Mouse (Mus musculus) CD4-positive, CD25-positive, alpha-beta regulatory T cell, adult 2 months (primary cell): ENCODE data around the gene Ripply1.
"Not testable (repeated sequence)": the region's sequence is repeated elsewhere in the genome, so short reads cannot be mapped to it uniquely, and the experiment has no call there.

Experiments
- DNase-seq: peaks from one replicate; pipeline ENCODE4 v3.0.0-alpha.2; 2012; ENCODE audit warnings: low read depth, low spot score

Gene Ripply1

DNA sequence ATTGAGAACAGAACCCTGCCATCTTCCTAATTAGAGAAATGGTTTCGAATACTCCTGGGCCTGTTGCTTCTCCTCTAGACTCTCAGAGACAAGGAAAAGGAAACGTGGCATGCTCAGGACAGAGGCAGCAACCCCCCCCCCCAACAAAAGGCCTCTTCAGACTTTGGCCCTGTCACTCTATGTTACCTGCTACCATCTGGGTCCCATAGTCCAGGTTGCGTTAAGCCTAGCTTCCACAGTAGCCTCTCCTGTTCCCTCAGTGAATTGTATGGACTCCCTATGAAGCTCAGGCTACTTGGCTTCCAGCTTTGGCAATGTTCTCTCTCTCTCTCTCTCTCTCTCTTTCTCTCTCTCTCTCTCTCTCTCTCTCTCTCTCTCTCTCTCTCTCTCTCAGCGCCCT lies 590 bp downstream of the Ripply1 start:
- no peak for DNase-seq

DNA sequence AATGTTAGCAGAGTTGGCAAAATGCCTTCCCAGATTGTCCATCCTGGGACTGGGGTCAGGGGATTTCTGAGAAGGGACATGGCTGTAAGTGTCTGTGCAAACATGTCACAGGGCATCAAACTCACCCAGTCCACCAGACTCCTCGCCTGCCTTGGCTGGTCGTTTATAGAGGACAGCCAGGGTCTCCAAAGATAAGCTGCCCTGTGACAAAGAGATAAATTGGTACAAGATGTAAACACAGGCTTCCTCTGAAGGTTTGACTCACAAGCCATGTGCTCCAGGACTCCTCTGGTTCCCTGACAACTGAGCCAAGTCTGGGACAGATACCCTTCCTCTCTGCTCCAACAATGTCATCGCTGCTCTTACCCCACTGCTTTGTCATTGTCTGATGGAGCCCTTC lies 1.2 kb downstream of the Ripply1 start:
- no peak for DNase-seq

- DNase-seq, result no peak
These were observed 2.8 kb downstream of the Ripply1 start for GRCm38 (mm10) chrX:139779401-139779800.

DNA sequence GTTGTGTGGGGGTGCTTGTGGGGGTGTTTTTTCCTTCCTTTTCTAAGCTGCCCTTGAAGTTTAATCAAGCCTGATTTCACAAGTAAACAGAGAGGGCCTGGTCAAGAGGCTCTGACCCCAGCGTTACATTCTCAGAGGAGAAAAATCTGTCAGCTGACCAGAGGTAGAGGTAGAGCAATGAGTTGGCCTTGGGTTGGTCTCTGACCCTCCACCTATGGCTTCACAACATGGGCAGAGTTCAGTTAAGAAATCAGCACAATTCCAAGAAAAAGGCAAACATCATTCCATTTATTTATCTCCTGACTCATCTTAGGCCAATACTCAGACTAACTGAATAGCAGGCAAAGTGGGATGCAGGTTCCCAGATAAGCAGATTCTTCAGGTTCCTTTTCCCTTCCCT lies 3.3 kb downstream of the Ripply1 start:
- no peak for DNase-seq

DNA sequence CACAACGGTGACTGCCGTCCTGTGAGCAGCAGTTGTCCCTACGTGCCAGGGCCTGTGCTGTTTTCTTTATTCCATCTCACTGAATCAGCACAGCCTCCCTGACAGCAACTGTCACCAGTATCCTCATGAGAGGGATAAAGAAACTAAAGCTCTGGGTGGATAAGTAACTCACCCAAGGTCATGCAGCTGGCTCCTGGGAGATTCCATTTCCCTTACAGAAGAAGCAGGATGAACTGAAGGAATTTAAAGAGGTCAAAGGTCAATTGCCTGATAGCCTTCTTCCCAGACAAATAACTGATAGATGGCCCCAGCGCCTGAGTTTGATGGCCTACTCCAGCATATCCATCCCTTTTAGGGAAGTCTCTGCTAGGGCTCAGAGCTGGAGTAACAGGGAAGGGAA lies 4.8 kb downstream of the Ripply1 start:
- DNase-seq, result no peak

DNA sequence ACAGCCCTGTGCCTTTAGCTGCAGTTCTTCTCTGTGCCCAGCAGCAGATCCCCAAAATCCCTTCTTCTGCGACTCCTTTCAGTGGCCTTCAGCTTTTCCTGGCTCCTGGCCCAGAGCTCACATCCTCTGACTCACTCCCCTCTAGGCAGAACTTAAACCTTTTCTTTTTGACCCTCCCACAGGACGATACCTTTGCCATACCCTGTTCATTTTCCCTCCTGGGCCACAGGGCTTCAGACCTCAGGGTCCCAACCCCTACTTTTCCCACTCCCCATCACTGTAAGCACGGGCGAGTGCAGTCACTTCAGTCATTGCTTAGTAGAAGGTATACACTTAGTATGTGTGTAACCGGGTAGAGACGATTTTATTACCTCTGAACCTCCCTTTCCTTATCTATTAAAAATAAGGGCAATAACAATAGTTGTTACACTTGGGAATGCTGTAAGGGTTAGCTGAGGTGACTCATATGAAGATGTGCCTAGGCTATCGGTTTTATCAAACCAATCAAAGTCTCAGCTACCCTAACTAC lies 7.0 kb downstream of the Ripply1 start:
- DNase-seq, result no peak

GRCm38 (mm10) chrX:139774309-139775083 lies 7.7 kb downstream of the Ripply1 start:
- peak; percentile 63 for DNase-seq

GRCm38 (mm10) chrX:139769975-139770637 lies 12.0 kb downstream of the Ripply1 start:
- no peak for DNase-seq

- DNase-seq, result peak; percentile 51
These were observed 19.6 kb downstream of the Ripply1 start for GRCm38 (mm10) chrX:139762546-139762945.

GRCm38 (mm10) chrX:139758634-139759033 lies 23.5 kb downstream of the Ripply1 start:
- DNase-seq, result not testable (repeated sequence)

DNA sequence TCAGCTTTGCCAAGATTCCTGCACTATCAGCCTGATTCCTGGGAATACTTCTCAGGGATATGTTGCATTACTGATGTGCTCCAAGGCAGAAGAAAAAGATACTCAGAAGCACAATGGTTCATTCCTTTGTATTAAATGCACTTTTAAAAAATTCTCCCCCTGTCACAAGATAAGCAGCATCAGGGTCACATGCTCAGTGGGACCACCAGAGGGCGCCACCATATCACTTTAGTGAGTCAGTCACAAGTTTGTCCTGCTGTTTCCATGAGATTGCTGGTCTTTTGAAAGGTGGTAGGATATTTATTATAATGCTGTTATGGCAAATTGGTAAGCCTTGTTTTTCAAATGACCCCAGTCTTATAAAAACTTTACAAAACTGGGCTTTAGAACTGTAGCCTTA lies 30.3 kb downstream of the Ripply1 start:
- DNase-seq, result peak; percentile 65

DNA sequence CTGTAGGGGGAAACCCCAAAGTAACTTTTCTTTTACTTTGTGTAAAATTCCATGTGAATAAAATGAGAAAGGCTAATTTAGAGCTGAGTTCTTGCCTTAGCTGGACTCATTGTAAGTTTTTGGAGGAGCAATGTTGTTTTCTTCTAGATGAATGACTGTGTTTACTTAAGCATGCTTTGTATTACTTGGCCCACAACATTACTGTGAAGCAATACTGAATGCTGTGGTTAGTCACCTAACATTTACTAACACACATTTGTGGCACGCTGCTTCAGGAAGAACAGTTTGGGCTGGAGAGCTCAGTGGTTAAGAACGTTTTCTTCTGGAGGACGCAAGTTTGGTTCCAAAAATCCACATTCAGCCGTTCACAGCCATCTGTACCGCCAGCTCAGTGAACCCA lies 45.1 kb downstream of the Ripply1 start:
- no peak for DNase-seq

DNA sequence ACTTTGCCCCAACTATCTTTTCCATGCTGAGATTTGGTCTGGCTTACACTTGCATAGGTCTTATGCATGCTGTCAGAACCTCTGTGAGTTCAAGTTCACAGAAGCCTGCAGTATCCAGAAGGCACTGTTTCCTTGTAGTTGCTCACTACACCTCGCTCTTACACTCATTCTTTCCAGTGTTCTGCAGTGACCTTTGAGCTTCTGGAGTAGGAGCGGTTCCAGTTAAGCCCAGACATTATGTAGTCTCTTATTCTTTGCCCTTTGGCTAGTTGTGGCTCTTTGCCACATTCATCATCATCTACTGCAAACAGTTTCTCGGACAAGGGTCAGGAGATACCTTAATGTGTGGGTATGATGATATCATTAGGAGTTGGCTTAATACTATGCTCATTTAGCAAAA lies 51.6 kb downstream of the Ripply1 start:
- no peak for DNase-seq
